Mouse (Mus musculus) lung, postnatal 0 days (tissue): ENCODE measurements around the gene Gabrb1.

Experiments
- CTCF ChIP-seq: IDR thresholded peaks from 2 replicates; pipeline ENCODE4 v1.5.1; 2016; ENCODE audit warnings: antibody characterized with exemption, mild to moderate bottlenecking
- EP300 ChIP-seq: IDR thresholded peaks from 2 replicates; pipeline ENCODE4 v1.6.1; 2016; ENCODE audit warnings: antibody characterized with exemption, mild to moderate bottlenecking, control low read depth

DNA sequence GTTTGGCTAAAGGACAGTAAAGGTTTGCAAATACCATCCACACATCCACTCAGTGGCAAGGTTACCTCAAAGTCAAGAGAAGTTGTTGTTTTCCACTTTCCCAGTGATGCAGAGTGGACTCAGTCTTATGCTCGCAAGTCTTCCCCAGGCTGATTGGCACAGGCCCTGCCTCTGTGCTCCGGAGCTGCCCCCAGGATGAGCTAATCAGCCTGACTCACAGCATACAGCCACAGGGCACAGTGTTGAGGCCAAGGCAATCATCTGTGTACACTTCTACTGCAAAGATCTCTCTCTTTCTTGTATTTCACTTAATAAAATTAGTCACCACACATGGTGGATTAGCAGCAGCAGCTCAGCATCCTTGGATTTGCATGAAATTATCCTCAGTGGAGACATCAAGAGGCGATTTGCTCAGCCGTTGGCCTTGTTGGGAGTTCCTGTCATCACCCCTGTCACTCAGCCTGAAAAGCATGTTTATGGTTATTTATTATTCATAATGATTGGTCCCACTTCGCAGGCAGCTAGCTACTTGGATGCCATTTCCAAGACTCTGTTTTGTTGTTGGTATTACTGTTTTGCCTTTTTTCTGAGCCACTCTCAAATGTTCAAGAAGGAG, 297.3 kb downstream of the Gabrb1 start:
- TF ChIP-seq CTCF (no peak), EP300 (no peak)
